Mouse (Mus musculus): ENCODE results near the gene Mlec.

Mlec gene

GRCm38 (mm10) chr5:115158040-115158983 is at the start of gene Mlec:
Gene Mlec (minus strand): TSS chr5:115158179.
- peak; percentile 99 for DNase-seq

GRCm38 (mm10) chr5:115207244-115207643 is 49.3 kb upstream of the Mlec start:
- no peak for DNase-seq

- DNase-seq = peak; percentile 80 to 87
Observed at GRCm38 (mm10) chr5:115204562-115205311, 46.8 kb upstream of the Mlec start.

DNA sequence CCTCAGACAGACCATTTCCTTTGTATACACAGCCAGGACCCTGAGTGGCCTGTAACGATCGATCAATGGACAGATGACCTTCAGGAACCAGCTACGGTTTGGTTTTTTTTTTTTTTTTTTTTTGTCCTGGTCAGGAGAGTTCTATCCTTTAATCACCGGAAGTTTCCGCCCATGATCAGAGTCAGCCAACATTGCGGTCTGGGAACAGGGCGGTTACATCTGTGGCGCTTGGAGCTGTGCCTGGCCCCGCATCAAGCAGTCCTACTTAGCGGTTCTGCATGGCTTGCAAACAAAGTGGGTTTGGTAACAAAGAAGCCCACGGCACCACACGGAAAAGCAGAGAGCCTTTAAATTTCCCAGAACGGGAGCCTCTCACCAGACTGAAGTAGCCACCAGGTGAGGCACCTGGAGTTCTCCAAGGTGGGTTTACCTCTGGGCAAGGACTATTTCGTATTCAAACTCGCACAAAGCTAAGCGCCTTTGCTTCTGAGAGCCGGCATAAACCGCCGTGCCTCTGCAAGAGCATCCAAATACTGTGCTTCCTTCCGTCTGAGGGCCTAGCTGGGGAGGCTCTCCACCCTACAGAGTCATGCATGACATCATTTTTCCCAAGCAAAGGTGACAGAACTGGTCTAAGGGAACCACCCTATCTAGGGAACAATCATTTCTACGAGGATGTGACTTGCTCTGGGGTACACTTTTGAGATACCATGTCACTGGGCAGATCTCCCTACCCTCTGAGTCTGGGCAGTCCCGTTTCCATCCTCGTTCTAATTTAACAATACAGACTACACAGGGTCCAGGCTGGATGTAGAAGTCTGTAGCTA is 46.0 kb upstream of the Mlec start:
- peak; percentile 72 to 74 for DNase-seq

GRCm38 (mm10) chr5:115194626-115195221 is 36.7 kb upstream of the Mlec start:
- DNase-seq = peak; percentile 56

DNA sequence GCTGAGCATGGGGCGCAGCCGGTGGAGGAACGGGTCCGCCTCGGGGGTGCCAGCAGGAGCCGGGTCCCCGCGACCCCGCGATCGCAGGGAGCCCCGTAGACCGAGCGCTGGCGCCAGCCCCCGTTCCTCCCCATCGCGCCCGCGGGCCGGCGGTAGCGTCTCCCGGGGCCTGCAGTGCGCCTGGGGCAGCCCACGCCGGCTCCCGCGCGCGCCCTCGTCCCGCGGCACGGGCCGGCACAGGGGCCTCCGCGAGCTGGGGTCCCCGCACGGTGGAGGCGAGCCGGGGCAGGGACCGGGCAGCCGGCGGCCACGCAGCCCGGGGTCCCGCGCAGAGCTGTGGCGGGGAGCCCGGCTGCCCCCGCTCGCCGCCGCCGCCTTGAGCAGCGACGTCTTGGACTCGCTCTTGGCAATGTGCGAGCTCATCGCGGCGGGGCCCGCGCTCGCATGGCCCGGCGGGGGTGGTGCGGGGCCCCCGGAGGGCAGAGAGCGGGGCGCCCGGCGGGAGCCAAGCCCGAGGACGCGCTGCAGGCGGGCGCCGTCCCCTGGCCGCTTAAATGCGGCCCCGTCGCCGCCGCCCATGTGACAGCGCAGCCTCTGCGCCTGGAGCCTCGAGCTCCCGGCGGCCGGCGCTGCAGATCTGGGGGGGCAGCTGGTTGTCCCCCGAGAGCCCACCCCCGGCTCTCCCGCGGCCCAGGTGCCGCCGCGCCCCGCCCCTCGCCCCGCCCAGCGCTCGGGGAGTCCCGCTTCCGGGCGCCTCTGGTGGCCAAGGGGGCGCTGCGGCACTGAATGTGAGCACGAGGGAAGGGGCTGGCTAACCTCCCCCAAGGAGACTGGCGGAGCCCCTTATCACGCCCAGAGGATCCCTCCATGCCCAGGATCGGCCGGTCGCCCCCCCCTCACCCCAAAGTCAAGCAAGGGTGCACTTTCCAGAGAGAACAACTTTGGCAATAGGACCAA is 36.0 kb upstream of the Mlec start, which contains the start of gene Cabp1:
Gene Cabp1, minus strand, starts transcription at position 713 of the 957 bp plus-strand sequence.
- peak; percentile 67 to 75 for DNase-seq

GRCm38 (mm10) chr5:115193226-115193625 is 35.2 kb upstream of the Mlec start:
- DNase-seq = peak; percentile 69 to 76

GRCm38 (mm10) chr5:115192828-115193195 is 34.8 kb upstream of the Mlec start:
- no peak for DNase-seq

DNA sequence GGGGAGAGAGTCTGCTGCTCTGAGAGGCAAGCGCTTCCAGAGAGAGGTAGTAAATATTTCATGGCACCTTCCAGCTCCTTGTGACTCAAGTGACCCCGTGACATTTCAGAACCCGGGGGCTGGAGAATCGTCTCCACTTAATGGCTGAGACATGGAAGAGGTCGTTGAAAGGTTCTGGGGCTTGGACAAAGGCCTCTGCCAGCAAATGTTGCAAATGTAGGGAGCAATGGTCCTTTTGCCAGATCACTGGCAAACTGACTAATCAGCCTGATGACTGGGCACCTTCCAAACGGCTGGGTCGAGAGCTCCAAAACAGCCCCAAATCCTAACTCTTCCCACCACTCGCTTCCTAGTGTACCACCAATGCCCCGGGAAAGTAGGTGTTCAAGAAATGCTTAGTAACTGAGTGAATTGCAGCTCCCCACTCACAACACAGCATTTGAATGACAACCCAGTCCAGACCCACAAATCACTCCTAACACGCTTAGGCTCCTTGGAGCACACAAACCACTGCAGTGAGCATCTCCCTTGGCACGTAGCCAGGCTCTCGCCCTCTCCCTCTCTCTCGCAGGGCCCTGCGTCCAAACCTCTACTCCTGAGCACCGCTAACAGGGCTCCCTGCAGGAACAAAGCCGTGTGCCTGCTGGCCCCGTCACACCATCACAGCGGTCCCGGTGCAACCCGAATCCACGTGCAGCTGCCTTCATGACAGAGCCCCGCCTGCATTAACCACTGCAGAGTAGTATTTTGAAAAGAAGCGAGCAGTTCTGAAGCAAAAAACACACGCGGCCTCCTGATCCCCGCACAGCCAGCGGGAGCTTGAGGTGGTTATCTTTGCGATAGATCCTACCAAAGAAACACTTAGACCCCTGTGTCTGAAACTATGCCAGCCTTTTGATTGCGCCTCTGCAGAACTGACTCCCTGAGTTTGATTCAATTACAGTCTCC is 34.2 kb upstream of the Mlec start:
- DNase-seq = peak; percentile 59 to 71

- DNase-seq = no peak
Observed at GRCm38 (mm10) chr5:115190081-115190480, 32.1 kb upstream of the Mlec start.

- DNase-seq = peak; percentile 73 to 78
Observed at GRCm38 (mm10) chr5:115188824-115189223, 30.8 kb upstream of the Mlec start.

DNA sequence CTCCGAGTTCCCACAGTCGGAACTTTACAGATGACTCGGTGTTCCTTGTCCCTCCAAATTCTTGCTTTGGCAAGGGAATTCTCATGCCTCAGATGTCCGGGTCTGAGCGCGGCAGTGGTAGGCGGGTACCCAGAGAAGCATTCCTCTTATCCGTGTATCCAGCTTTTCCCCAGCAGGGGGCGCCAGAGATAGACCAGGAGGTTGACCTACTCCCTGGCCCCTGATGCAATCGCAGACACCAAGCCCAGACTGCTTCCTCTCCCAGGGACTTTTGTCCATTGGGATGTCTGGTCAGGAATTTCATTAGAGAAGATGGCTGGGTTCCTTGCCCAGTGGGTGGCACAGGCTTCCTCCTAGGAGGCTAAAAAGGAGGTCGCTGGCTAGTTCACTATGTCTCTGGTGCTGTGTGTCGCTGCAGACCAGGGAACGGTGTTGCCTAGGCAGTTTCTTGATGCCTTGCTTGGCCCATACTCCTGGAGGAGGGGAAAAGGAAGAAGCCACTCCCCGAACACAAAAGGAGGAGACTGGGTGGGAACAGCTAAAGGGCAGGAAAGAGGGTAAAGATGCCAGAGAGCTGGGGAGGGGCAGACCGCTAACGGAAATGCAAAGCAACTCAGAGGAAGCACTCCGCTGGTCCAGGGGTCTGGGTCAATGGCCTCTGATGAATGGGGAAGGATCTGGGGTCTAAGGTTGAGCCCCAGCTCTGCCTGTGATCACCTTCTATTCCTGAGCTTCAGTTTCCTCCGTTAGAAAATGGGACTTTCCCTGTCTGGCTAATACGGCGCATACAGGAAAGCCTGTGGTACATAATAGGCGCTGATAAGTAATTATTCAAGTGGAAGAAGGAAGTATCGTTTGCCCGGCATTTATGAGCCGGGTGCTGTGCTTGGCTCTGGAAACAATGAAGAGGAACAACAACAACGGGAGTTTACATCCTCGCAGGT is 29.5 kb upstream of the Mlec start:
- DNase-seq = peak; percentile 97 to 99

GRCm38 (mm10) chr5:115186371-115187073 is 28.5 kb upstream of the Mlec start:
- DNase-seq = peak; percentile 47 to 61

DNA sequence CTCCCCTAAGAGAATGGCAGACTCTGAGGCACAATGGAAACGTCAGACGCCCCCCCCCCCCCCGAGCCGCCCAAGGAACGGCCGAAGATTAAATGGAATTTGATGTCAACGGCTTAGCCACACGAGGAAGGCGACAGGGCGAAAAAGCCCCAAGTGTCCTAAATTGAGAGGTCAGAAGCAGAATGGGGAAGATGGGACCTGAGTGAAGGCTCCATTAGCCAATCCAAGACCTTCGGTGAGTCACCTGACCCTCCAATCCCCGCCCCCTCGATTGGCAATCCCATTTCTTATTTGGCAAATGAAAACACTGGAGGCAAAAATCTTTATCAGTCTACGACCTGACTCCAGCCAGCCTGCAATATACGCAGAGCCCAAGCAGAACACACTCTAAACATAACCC is 26.7 kb upstream of the Mlec start:
- DNase-seq = peak; percentile 83 to 89

DNA sequence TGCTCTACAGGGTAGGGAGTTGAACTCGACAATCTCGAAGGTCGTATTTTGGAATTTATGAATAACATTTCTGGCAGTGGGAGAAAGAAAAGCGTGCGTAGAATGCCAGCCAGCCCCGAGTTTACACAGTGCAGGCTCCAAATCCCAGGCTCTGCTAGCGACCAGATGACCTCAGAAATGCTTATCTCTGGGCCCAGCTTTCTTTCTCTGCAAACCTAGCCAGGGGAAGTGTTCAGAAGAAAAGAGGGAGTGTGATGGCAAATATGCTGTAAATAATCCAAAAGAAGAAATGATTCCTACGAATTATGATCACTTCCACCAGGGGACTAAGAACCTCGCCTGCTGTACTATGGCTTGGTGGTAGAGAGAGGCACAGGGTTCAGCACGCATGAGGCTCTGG is 25.5 kb upstream of the Mlec start:
- DNase-seq = no peak

- DNase-seq = no peak
Observed at GRCm38 (mm10) chr5:115182925-115183324, 24.9 kb upstream of the Mlec start.

DNA sequence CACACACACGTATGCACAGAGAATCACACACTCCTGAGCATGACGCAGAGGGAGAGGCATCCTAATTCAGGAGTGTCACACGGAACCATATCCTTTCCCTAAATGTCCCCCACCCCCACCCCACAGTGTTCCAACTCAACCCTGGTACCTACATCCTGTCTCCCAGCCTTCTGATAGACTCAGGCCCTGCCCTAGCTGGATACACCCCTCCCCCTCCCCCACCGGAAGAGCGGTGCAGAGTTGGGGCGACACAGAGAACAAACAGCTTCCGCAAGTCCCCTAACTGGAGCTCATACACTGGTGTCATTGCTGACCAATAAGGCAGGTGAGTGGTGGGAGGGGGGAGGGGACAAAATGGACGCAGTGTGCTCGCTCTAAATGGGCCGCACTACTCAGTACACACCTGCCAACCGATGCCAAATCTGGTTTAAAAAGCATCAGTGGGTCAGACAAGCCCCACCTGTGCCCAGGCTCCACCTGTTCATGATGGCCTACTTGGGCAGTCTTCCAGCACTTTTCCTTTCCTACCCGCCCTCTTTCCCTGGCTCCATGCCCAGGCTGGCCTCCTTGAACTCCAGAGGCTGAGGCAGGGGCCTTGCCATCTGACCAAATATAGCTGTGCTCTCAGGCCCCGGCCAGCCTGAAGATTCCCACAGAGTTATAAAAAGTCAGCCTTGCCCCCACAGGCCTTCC is 23.4 kb upstream of the Mlec start:
- peak; percentile 80 to 90 for DNase-seq

All from cerebellum, postnatal 14 days (tissue).